Mouse (Mus musculus): ENCODE results near the gene Zfp790.

DNA sequence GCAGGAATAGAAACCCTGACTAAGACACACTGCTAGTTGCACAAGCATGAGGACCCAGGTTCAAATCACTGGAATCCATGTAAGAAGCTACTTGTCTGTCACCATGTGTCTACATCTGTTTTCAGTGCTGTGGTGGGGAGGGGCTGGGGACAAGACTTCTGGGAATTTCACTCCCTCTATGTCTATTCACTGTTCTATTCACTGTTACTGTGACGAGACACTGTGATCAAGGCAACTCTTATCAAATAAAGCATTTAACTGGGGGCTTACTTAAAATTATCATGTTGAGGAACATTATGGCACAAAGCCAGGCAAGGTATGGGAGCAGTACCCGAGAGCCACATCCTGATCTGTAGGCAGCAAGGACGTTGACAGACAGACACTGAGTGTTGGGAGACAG, 23.3 kb downstream of the Zfp790 start:
- no peak for TF ChIP-seq CTCF (IDR thresholded peaks at IDR 0.05; ENCODE audit: low read depth, low read length)
- no peak for TF ChIP-seq POLR2A (IDR thresholded peaks at IDR 0.05; ENCODE audit: extremely low read depth, insufficient read depth, low read length)
